In genomic region chr16:5111021-5111420, GRCm38 (mm10) we compare ENCODE assay signal across 25 mouse cellular contexts. TPM values are rescaled to one million over a fixed set of nuclear protein-coding genes. Genes with fewer than 3 reads are reported as not detected.
"Had no signal": no experiment of that assay in that cellular context is flagged by ENCODE, and none has a peak within 500 bp of the region (broad histone marks: within the 10 kb centered on the region; RNA-seq: fewer than 3 reads in every experiment).

No protein-coding gene starts in this region.

- H3K27me3 ChIP-seq: midbrain, embryonic 12.5 days; neural tube, embryonic 13.5 days; neural tube, embryonic 15.5 days; stomach, embryonic 15.5 days had no signal

- H3K27ac ChIP-seq: liver, embryonic 14.5 days; midbrain, embryonic 10.5 days; midbrain, embryonic 12.5 days; neural tube, embryonic 13.5 days; neural tube, embryonic 15.5 days; stomach, embryonic 15.5 days had no signal

- H3K36me3 ChIP-seq: midbrain, embryonic 10.5 days; midbrain, embryonic 12.5 days; neural tube, embryonic 13.5 days; neural tube, embryonic 15.5 days; stomach, embryonic 15.5 days had no signal

- ATAC-seq: midbrain, embryonic 16.5 days had no signal

- H3K9me3 ChIP-seq: midbrain, embryonic 10.5 days; midbrain, embryonic 12.5 days; neural tube, embryonic 13.5 days; neural tube, embryonic 15.5 days; stomach, embryonic 15.5 days had no signal

- DNase-seq: lung, adult 18-20 months; lung, embryonic 14.5 days; lung, postnatal 10 days; lung, postnatal 4 days; midbrain, embryonic 14.5 days; retina, postnatal 1 day; right cerebral cortex, adult 18-20 months; right cerebral cortex, postnatal 25 days; right cerebral cortex, postnatal 4 days; spleen, adult 18-20 months; thymus, adult 2 months; thymus, postnatal 25 days; thymus, postnatal 4 days had no signal

- H3K4me2 ChIP-seq: liver, embryonic 11.5 days; lung, embryonic 14.5 days; midbrain, embryonic 12.5 days; neural tube, embryonic 13.5 days; neural tube, embryonic 15.5 days; stomach, embryonic 15.5 days had no signal

- H3K4me3 ChIP-seq: midbrain, embryonic 10.5 days; midbrain, embryonic 12.5 days; myocyte; neural tube, embryonic 13.5 days; neural tube, embryonic 15.5 days; stomach, embryonic 15.5 days had no signal

- H3K4me1 ChIP-seq: midbrain, embryonic 10.5 days; midbrain, embryonic 12.5 days; neural tube, embryonic 15.5 days; stomach, embryonic 15.5 days had no signal

- H3K9ac ChIP-seq: liver, embryonic 14.5 days; lung, embryonic 14.5 days; midbrain, embryonic 12.5 days; neural tube, embryonic 13.5 days; neural tube, embryonic 15.5 days; stomach, embryonic 15.5 days had no signal

RNA-seq across cellular contexts. Expression of gene Ppl, which starts 21.2 kb away (rescaled TPM):
- total RNA-seq: megakaryocyte, adult 5-6 weeks; megakaryocyte-erythroid progenitor cell, adult 5-6 weeks had no signal

RNA-seq across cellular contexts. Expression of gene Sec14l5, which starts 35.9 kb away (rescaled TPM):
- total RNA-seq: megakaryocyte, adult 5-6 weeks; megakaryocyte-erythroid progenitor cell, adult 5-6 weeks had no signal
- polyA plus RNA-seq: liver, embryonic 11.5 days; small intestine, adult 2 months had no signal
